Comparison of ENCODE assay signal across 8 mouse cellular contexts in genomic region chr19:37907451-37908320, GRCm38 (mm10).
DNase-seq lines count a peak whose midpoint lies in the region; ATAC-seq and TF ChIP-seq lines count a peak whose summit lies in the region.

No protein-coding gene starts in this region.

- whole genome bisulfite sequencing in kidney, adult 2 months: 43% methylated on average over 17 of the region's 17 CpGs
- 5% methylated on average over 17 of the region's 17 CpGs for WGBS in limb, embryonic 13.5 days

- no peaks in the 10 kb centered on the region for H3K36me3 ChIP-seq in kidney, adult 2 months (ENCODE audit: control insufficient read depth, insufficient read depth, low read length)
- no peaks in the 10 kb centered on the region; the same call in 1 of the 2 replicates for H3K36me3 ChIP-seq in limb, embryonic 13.5 days

- peak overlapping the region; percentile 40 for H3K4me2 ChIP-seq in limb, embryonic 13.5 days (replicated peaks)

- TF ChIP-seq POLR2A in kidney, adult 2 months (IDR thresholded peaks at IDR 0.05; ENCODE audit: low read depth, low read length): no peak

- no peak overlapping the region for H3K9ac ChIP-seq in limb, embryonic 13.5 days

- no peak overlapping the region for H3K27ac ChIP-seq in kidney, adult 2 months (ENCODE audit: insufficient read depth, low read depth, low read length)
- peak overlapping the region; percentile 65; the same call in 1 of the 2 replicates for H3K27ac ChIP-seq in limb, embryonic 13.5 days

- peak; percentile 63; the same call in 1 of the 2 replicates for ATAC-seq in limb, embryonic 13.5 days (ENCODE audit: low FRiP score, low read depth)
- ATAC-seq in monocyte, adult 5-6 weeks (replicated peaks; ENCODE audit: insufficient number of reproducible peaks, low FRiP score, low TSS enrichment, poor library complexity, severe bottlenecking): no peak

- peaks cover 2% of the 10 kb centered on the region for H3K4me1 ChIP-seq in kidney, adult 2 months (ENCODE audit: control insufficient read depth, insufficient read depth, low read length)
- peaks cover 35% of the 10 kb centered on the region for H3K4me1 ChIP-seq in limb, embryonic 13.5 days

- DNase-seq in kidney, adult 2 months: peak; percentile 19
- no peak for DNase-seq in kidney, adult 9 months
- peak; percentile 87 for DNase-seq in brain, adult 2 months (ENCODE audit: low read depth, low spot score)
- DNase-seq in forelimb bud, embryonic 11.5 days (ENCODE audit: low read depth, low spot score): peak; percentile 83
- no peak for DNase-seq in liver
- DNase-seq in retina, embryonic 14.5 days (ENCODE audit: low spot score): no peak

- no peak for TF ChIP-seq CTCF in kidney, adult 2 months (conservative IDR thresholded peaks at IDR 0.05; ENCODE audit: insufficient read depth, insufficient read length, low read depth, low read length)

- H3K4me3 ChIP-seq in kidney, adult 2 months (ENCODE audit: insufficient read depth, low read depth, low read length): no peak overlapping the region
- H3K4me3 ChIP-seq in limb, embryonic 13.5 days: no peak overlapping the region

- H3K9me3 ChIP-seq in limb, embryonic 13.5 days: no peaks in the 10 kb centered on the region

- H3K27me3 ChIP-seq in kidney, adult 2 months (replicated peaks; ENCODE audit: control insufficient read depth, insufficient read depth, low read length): no peaks in the 10 kb centered on the region
- no peaks in the 10 kb centered on the region for H3K27me3 ChIP-seq in limb, embryonic 13.5 days

Comparison
In these comparisons a context has a peak if more than half of its experiments do, and no peak if none do; other contexts are left out.
1. DNase-seq: peak in kidney, adult 2 months (single experiment), brain, adult 2 months (single experiment) and forelimb bud, embryonic 11.5 days (single experiment); none in kidney, adult 9 months (single experiment), liver (single experiment) and retina, embryonic 14.5 days (single experiment).